Mouse (Mus musculus): Measurements from ENCODE around the gene Bcl11b.

DNA sequence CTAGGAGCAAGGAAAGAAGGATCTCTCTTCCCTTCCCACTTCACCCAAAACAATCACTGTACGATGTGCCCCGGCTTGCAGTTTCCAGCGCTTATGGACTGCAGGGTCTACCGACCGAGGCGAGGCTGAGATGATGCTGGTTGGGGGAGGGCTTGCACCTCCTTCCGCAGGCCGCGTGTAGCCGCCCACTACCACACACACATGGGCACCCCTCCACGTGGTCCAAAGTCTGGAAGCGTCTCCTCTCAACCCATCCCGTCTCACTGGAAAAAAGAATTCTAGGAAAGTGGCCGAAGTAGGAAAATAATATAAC, 2.0 kb upstream of the Bcl11b start:
- TF ChIP-seq CTCF (IDR thresholded peaks at IDR 0.05; ENCODE audit: control insufficient read depth, insufficient read depth, insufficient replicate concordance, low read depth, low read length) (no peak), POLR2A (IDR thresholded peaks at IDR 0.05; ENCODE audit: control insufficient read depth, low read depth, low read length) (no peak)

All from testis, adult 2 months (tissue).